Mouse (Mus musculus): ENCODE results near the gene Ina. TPM values are rescaled to one million over a fixed set of nuclear protein-coding genes. Genes with fewer than 3 reads are reported as not detected.

Ina gene
- polyA plus RNA-seq, 1 experiment from 2014 or later: 0.44 TPM

DNA sequence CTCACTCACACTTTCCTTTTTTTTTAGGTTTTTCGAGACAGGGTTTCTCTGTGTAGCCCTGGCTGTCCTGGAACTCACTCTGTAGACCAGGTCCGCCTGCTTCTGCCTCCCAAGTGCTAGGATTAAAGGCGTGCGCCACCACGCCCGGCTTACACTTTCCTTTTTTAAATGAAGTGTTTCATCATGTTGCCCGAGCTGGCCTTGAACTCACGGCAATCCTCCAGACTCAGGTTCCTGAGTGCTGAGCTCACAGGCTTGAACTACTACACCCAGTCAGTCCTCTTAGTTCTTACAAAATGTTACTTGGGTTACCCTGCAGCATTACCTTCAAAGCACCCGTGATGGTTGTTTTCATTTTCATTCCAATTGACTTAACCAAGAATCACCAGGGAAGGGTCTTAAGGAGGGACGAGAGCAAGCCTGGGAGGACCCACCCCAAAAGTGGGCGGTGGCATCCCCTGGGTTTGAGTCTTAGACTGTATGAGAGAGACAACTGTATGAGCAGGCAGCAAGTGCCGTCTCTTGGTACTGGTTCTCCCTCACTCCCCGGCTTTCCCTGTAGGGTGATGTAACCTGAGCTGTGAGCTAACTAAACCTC, 32.8 kb downstream of the Ina start:
- H3K9me3 ChIP-seq (ENCODE audit: control insufficient read depth, low read length): no peaks in the 10 kb centered on the region
- H3K4me3 ChIP-seq (ENCODE audit: low read depth, low read length): no peak overlapping the region
- no peak for DNase-seq (ENCODE audit: low spot score)
- no peaks in the 10 kb centered on the region for H3K27me3 ChIP-seq (ENCODE audit: control insufficient read depth, insufficient read depth, low read length)
- peaks cover 10% of the 10 kb centered on the region; the same call in 1 of the 2 replicates for H3K4me1 ChIP-seq (ENCODE audit: control insufficient read depth, insufficient read depth, low read length)
- no peak overlapping the region for H3K4me2 ChIP-seq (ENCODE audit: low read depth, severe bottlenecking)
- no peak for ATAC-seq (ENCODE audit: insufficient number of reproducible peaks, low FRiP score, low TSS enrichment, low read depth)
- no peak overlapping the region for H3K9ac ChIP-seq (ENCODE audit: low read length)
- H3K27ac ChIP-seq (replicated peaks; ENCODE audit: low read depth, low read length): no peak overlapping the region
- peaks cover 3% of the 10 kb centered on the region; the same call in 1 of the 2 replicates for H3K36me3 ChIP-seq (ENCODE audit: control insufficient read depth, insufficient read depth, low read length)
- 83% methylated on average over 13 of the region's 13 CpGs for WGBS

DNA sequence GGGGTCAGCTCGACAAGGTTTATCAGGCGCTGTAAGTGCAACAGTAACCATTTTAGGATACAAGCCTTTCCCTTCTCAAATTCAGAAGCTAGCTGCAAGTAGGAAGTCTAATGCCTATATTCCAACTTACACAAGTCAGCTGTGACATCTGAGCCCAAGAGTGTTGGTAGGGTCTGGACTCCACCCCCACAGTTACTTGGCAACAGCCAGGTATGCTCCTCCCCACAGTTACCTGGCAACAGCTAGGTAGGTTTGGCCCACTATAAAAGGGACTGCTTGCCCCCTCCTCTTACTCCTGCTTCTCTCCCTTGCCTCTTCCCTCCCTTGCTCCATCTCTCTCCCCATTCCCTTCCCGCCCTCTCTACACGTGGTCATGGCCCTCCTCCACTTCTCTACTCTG, 34.6 kb downstream of the Ina start:
- Histone ChIP-seq H3K4me2 (ENCODE audit: low read depth, severe bottlenecking) (peak overlapping the region; percentile 77; the same call in 1 of the 2 replicates), H3K9me3 (ENCODE audit: control insufficient read depth, low read length) (no peaks in the 10 kb centered on the region), H3K4me3 (ENCODE audit: low read depth, low read length) (no peak overlapping the region), H3K9ac (ENCODE audit: low read length) (no peak overlapping the region), H3K4me1 (ENCODE audit: control insufficient read depth, insufficient read depth, low read length) (peaks cover 10% of the 10 kb centered on the region; the same call in 1 of the 2 replicates), H3K27me3 (ENCODE audit: control insufficient read depth, insufficient read depth, low read length) (no peaks in the 10 kb centered on the region), H3K36me3 (ENCODE audit: control insufficient read depth, insufficient read depth, low read length) (peaks cover 3% of the 10 kb centered on the region; the same call in 1 of the 2 replicates), H3K27ac (replicated peaks; ENCODE audit: low read depth, low read length) (no peak overlapping the region)
- DNase-seq (ENCODE audit: low spot score) (no peak), ATAC-seq (ENCODE audit: insufficient number of reproducible peaks, low FRiP score, low TSS enrichment, low read depth) (no peak)
- WGBS: 66% methylated on average over 4 of the region's 4 CpGs

DNA sequence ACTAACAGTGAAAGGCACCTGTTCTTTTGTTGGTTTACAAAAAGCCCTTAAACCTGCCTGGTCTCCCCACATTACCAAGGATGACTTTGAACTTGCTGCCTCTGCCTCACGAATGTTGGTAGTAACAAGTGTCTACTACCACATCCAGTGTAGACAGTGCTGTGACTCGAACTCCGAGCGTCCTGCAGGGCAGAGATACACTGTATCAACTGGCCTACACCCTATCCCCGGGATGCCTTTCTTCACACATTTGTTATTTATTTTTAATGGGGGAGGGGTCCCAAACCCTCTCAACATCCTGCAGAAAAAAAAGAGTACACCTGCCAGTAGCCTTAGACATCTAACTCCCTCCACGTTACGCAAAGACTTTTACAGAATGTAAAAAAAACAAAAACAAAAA, 35.3 kb downstream of the Ina start:
- ATAC-seq (ENCODE audit: insufficient number of reproducible peaks, low FRiP score, low TSS enrichment, low read depth): no peak
- Histone ChIP-seq H3K27ac (replicated peaks; ENCODE audit: low read depth, low read length) (no peak overlapping the region), H3K9ac (ENCODE audit: low read length) (peak overlapping the region; percentile 84), H3K27me3 (ENCODE audit: control insufficient read depth, insufficient read depth, low read length) (no peaks in the 10 kb centered on the region), H3K4me2 (ENCODE audit: low read depth, severe bottlenecking) (peak overlapping the region; percentile 77), H3K9me3 (ENCODE audit: control insufficient read depth, low read length) (no peaks in the 10 kb centered on the region), H3K36me3 (ENCODE audit: control insufficient read depth, insufficient read depth, low read length) (peaks cover 3% of the 10 kb centered on the region; the same call in 1 of the 2 replicates), H3K4me1 (ENCODE audit: control insufficient read depth, insufficient read depth, low read length) (peaks cover 10% of the 10 kb centered on the region; the same call in 1 of the 2 replicates), H3K4me3 (ENCODE audit: low read depth, low read length) (peak overlapping the region; percentile 75)
- no peak for DNase-seq (ENCODE audit: low spot score)
- 13% methylated on average over 7 of the region's 7 CpGs for WGBS

GRCm38 (mm10) chr19:47050271-47051032, 36.0 kb downstream of the Ina start, which contains the start of gene Pcgf6:
TSS of gene Pcgf6 (minus strand) at chr19:47050906.
- peak within 1 kb of the TSS; percentile 89 for H3K27ac ChIP-seq (replicated peaks; ENCODE audit: low read depth, low read length)
- H3K36me3 ChIP-seq (ENCODE audit: control insufficient read depth, insufficient read depth, low read length): no peaks in the 10 kb centered on the region; the same call in 1 of the 2 replicates
- peak within 1 kb of the TSS; percentile 77 for H3K4me2 ChIP-seq (ENCODE audit: low read depth, severe bottlenecking)
- DNase-seq (ENCODE audit: low spot score) (peak; percentile 89), ATAC-seq (ENCODE audit: insufficient number of reproducible peaks, low FRiP score, low TSS enrichment, low read depth) (peak; percentile 87)
- H3K4me3 ChIP-seq (ENCODE audit: low read depth, low read length): peak within 1 kb of the TSS; percentile 75
- no peaks in the 10 kb centered on the region for H3K27me3 ChIP-seq (ENCODE audit: control insufficient read depth, insufficient read depth, low read length)
- peak within 1 kb of the TSS; percentile 84 for H3K9ac ChIP-seq (ENCODE audit: low read length)
- H3K9me3 ChIP-seq (ENCODE audit: control insufficient read depth, low read length): no peaks in the 10 kb centered on the region
- peaks cover 10% of the 10 kb centered on the region; the same call in 1 of the 2 replicates for H3K4me1 ChIP-seq (ENCODE audit: control insufficient read depth, insufficient read depth, low read length)
- WGBS: under 1% methylated on average over 71 of the region's 75 CpGs

GRCm38 (mm10) chr19:47052927-47053326, 38.4 kb downstream of the Ina start:
- H3K4me3 ChIP-seq (ENCODE audit: low read depth, low read length): no peak overlapping the region
- DNase-seq (ENCODE audit: low spot score) (no peak), ATAC-seq (ENCODE audit: insufficient number of reproducible peaks, low FRiP score, low TSS enrichment, low read depth) (no peak)
- H3K4me1 ChIP-seq (ENCODE audit: control insufficient read depth, insufficient read depth, low read length): peaks cover 10% of the 10 kb centered on the region; the same call in 1 of the 2 replicates
- 79% methylated on average over 4 of the region's 4 CpGs for WGBS
- H3K27me3 ChIP-seq (ENCODE audit: control insufficient read depth, insufficient read depth, low read length): no peaks in the 10 kb centered on the region
- H3K27ac ChIP-seq (replicated peaks; ENCODE audit: low read depth, low read length): no peak overlapping the region
- no peaks in the 10 kb centered on the region for H3K36me3 ChIP-seq (ENCODE audit: control insufficient read depth, insufficient read depth, low read length)
- no peaks in the 10 kb centered on the region for H3K9me3 ChIP-seq (ENCODE audit: control insufficient read depth, low read length)
- H3K9ac ChIP-seq (ENCODE audit: low read length): no peak overlapping the region
- no peak overlapping the region for H3K4me2 ChIP-seq (ENCODE audit: low read depth, severe bottlenecking)

DNA sequence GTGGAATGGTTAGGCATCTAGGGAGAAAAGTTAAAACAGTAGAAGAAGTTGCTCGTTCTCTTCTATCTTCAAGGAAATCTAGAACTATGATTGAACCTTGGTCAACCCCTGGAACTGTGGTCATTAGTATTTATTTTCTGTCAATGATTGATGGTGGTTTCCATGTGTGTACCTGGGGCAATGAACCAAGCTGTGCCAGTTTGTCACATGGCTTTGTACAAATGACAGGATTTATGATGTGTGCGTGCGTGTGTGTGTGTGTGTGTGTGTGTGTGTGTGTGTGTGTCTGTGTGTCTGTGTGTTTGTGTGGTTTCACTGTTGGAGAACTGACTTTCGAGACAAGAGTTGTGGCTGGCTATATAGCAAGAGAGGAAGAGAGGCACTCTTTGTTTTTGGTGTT, 39.0 kb downstream of the Ina start:
- WGBS: 86% methylated on average over 4 of the region's 4 CpGs

GRCm38 (mm10) chr19:47057684-47058083, 43.2 kb downstream of the Ina start:
- no peak overlapping the region for H3K4me2 ChIP-seq (ENCODE audit: low read depth, severe bottlenecking)
- H3K9me3 ChIP-seq (ENCODE audit: control insufficient read depth, low read length): no peaks in the 10 kb centered on the region
- no peak for DNase-seq (ENCODE audit: low spot score)
- no peak overlapping the region for H3K9ac ChIP-seq (ENCODE audit: low read length)
- no peaks in the 10 kb centered on the region for H3K4me1 ChIP-seq (ENCODE audit: control insufficient read depth, insufficient read depth, low read length)
- WGBS: 61% methylated on average over 1 of the region's 1 CpGs
- H3K27me3 ChIP-seq (ENCODE audit: control insufficient read depth, insufficient read depth, low read length): no peaks in the 10 kb centered on the region
- no peak overlapping the region for H3K4me3 ChIP-seq (ENCODE audit: low read depth, low read length)
- H3K27ac ChIP-seq (replicated peaks; ENCODE audit: low read depth, low read length): no peak overlapping the region
- no peak for ATAC-seq (ENCODE audit: insufficient number of reproducible peaks, low FRiP score, low TSS enrichment, low read depth)
- no peaks in the 10 kb centered on the region for H3K36me3 ChIP-seq (ENCODE audit: control insufficient read depth, insufficient read depth, low read length)

More for the DNA sequence above, 39.0 kb downstream of the Ina start:
- Histone ChIP-seq H3K27ac (replicated peaks; ENCODE audit: low read depth, low read length) (no peak overlapping the region), H3K4me2 (ENCODE audit: low read depth, severe bottlenecking) (no peak overlapping the region), H3K4me3 (ENCODE audit: low read depth, low read length) (no peak overlapping the region), H3K27me3 (ENCODE audit: control insufficient read depth, insufficient read depth, low read length) (no peaks in the 10 kb centered on the region), H3K9me3 (ENCODE audit: control insufficient read depth, low read length) (no peaks in the 10 kb centered on the region), H3K9ac (ENCODE audit: low read length) (no peak overlapping the region), H3K36me3 (ENCODE audit: control insufficient read depth, insufficient read depth, low read length) (no peaks in the 10 kb centered on the region), H3K4me1 (ENCODE audit: control insufficient read depth, insufficient read depth, low read length) (peaks cover 10% of the 10 kb centered on the region; the same call in 1 of the 2 replicates)
- ATAC-seq (ENCODE audit: insufficient number of reproducible peaks, low FRiP score, low TSS enrichment, low read depth) (no peak), DNase-seq (ENCODE audit: low spot score) (no peak)

- Histone ChIP-seq H3K36me3 (ENCODE audit: control insufficient read depth, insufficient read depth, low read length) (no peaks in the 10 kb centered on the region), H3K9ac (ENCODE audit: low read length) (no peak overlapping the region), H3K27me3 (ENCODE audit: control insufficient read depth, insufficient read depth, low read length) (no peaks in the 10 kb centered on the region), H3K4me3 (ENCODE audit: low read depth, low read length) (no peak overlapping the region), H3K9me3 (ENCODE audit: control insufficient read depth, low read length) (no peaks in the 10 kb centered on the region), H3K4me1 (ENCODE audit: control insufficient read depth, insufficient read depth, low read length) (peaks cover 6% of the 10 kb centered on the region; the same call in 1 of the 2 replicates), H3K4me2 (ENCODE audit: low read depth, severe bottlenecking) (no peak overlapping the region), H3K27ac (replicated peaks; ENCODE audit: low read depth, low read length) (no peak overlapping the region)
- no peak for DNase-seq (ENCODE audit: low spot score)
- ATAC-seq (ENCODE audit: insufficient number of reproducible peaks, low FRiP score, low TSS enrichment, low read depth): no peak
- 92% methylated on average over 3 of the region's 3 CpGs for WGBS
Measured at GRCm38 (mm10) chr19:47065860-47066259, 51.4 kb downstream of the Ina start.
